Mouse (Mus musculus): ENCODE data around the gene Lrrc46.

Lrrc46 gene

DNA sequence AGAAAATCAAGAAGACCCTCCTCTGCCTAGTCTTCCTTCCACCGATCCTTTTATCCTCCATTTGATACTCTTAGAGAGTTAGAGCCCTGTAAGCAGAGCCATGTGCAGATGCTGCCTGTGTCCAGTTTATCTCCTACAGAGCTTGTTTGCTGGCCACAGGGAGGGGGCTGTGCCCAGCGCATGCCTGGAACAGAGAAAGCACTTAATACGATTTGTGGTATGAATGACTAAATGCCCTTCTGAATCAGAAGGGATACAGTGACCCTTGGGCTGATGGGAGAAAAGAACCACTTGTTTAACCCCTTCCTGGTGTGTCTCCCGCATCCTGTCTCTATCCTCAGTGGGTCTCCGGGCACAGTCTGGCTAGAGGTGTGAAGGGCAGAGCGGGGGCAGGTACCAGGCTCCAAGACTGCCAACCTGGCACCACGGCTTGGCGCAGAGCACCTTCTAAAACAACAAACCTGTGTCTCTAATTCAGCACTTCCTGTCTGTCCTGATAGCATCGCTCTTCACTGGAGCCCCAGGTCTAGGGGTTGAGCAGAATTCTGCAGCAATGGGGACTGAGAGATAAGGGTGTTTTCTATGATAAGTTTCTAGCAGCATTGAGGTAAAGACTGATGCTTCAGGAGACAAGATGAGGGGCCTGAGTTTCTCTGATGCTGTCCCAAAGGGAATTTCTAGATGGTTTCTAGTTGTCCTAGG, 34.0 kb downstream of the Lrrc46 start:
- ChIA-PET POLR2A (interaction anchor here in 2 of 4 experiments (1.7 to 4.0 kb wide), 3 partner anchors 10 to 15 kb away, joined by 11 to 15 read pairs (median 13); no protein-coding TSS in a partner anchor), CTCF (interaction anchor here in 3 of 4 experiments (0.6 to 2.9 kb wide), 5 partner anchors 14 to 27 kb away, joined by 3 to 15 read pairs (median 4); partner anchors contain the start of gene Scrn2 (in 1 of the 3))

DNA sequence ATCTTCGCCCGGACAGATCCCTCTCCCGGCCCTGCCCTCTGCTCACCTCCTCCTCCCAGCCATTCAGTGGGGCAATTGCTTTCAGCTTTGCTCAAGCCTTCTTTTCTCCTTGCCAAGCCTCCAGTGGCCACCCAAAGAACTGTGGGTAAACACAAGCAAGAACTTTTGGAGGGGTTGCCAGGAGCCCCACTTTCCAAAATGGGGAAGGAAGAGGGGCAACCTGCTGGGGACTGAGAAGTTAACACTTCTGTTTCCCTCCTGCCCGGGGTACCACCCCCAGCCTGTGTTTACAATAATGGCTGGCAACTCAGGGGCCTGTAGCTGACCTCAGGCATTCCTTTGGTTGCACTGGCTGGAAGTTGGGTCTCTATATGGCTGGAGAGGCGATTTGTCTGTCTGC, 38.0 kb downstream of the Lrrc46 start:
- POLR2A ChIA-PET: interaction anchor here in 2 of 4 experiments (0.6 to 2.7 kb wide), 7 partner anchors 9 to 25 kb away, joined by 3 to 8 read pairs (median 4); no protein-coding TSS in a partner anchor
- CTCF ChIA-PET: interaction anchor here in 3 of 4 experiments (0.5 to 2.1 kb wide), 4 partner anchors 9 to 43 kb away, joined by 3 to 5 read pairs (median 4); no protein-coding TSS in a partner anchor

DNA sequence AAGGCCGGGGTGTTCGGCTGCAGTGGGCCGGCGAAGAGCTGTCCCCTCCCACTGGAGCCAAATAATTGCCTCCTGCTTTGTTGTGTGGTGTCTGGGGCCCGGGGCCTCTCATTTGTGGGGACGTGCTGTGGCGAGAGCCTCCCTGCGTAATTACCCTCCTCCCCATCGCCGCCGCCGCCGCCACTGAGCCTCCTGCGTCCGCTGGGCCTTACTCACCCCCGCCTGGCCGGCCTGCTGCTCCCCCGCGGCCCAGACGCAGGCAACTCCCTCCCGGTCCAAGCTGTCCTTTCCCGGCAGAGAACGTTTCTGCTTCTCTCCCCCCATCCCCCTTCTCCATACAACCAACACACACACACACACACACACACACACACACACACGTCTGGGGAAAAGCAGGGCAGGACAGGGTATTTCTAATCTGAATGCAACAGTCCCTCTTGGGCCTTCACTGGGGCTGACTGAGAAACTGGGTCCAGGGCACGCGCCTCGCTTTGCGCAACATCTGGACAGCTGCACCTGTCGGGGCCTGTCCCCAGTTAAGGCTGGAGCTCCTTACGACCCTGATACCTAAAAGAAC, 43.7 kb downstream of the Lrrc46 start:
- POLR2A ChIA-PET: interaction anchor here in 3 of 4 experiments (0.5 to 2.9 kb wide), 48 partner anchors 9 to 840 kb away, joined by 3 to 28 read pairs (median 4); partner anchors contain the start of genes Cdk5rap3 (in 2 of the 3), Scrn2 (in 2 of the 3), Lrrc46 (in 1 of the 3) and Mrpl10 (in 1 of the 3)
- CTCF ChIA-PET: interaction anchor here in 3 of 4 experiments (0.6 to 1.7 kb wide), 16 partner anchors 10 to 1513 kb away, joined by 3 to 20 read pairs (median 4); partner anchors contain the start of gene Cdk5rap3 (in 1 of the 3)

DNA sequence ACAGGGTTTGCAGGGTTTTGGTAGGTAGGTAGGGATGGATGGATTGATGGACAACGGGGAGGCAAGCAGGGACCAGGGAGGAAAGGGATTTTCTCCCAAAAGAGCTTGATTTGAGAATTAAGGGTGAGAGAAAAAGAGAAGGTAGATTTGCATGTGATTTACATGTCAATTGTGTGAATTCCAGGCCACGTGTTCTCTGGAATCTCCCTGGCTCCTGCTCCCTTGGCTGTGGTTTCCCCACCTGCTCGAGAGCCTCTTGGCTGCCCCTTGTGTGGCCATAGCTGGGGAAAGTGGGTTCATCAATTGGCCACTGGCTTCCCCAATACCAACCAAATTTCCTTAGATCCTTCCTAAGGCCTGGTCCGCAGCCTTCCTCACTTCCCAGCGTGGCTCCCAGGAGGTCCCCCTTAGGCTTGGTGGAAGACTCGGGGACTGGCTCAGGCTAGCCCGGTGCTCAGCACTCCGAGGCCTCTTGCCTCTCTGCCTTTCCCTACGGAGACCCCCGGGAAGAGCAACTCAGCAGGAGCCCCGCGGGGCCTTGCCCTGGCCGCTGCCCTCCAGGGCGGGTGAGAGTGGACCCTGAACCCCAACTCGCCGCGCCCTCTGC, 44.3 kb downstream of the Lrrc46 start:
- CTCF ChIA-PET: interaction anchor here in 3 of 4 experiments (0.6 to 1.7 kb wide), 15 partner anchors 9 to 1220 kb away, joined by 3 to 20 read pairs (median 4); partner anchors contain the start of gene Cdk5rap3 (in 2 of the 3)

DNA sequence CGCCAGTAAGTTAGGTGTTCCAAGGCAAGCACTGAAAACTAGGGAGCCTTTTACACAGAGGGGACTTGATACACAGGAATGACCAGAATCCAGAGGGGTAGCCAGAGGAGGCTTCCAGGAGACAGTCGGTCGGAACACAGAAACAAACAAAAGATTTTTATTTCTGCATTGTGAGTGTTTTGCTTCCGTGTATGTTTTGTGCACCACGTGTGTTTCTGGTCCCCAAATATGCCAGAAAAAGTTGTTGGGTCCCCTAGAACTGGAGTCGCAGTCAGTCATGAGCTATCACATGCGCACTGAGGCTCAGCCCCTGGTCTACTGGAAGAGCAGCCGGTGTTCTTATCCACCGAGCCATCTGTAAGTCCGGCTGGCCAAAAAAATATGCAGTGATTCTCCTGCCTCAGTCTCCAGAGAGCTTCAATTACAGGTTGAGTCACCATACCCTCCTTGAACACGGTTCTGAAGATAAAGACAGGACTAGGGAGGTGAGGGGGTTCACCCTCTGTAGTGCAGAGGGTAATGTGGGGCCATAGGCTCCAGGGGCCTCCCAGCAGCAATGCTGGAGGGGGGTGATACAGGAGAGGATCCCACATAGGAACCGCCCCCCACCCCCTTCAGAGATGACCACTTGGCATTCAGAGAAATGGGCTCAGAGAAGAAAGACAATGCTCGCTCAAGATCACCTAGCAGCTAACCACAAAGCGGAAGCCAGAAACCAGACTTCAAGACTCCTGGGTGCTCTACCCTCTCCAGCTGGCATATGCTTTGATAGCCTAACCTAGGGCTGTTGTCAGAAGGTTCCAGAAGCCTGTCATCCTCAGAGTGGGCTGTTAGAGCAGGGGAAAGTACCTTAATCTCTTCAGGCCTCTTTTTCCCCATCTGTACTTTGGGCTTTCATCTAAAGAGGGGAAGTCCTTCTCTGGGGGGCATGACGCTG, 45.1 kb downstream of the Lrrc46 start:
- CTCF ChIA-PET: interaction anchor here in 3 of 4 experiments (0.5 to 1.7 kb wide), 8 partner anchors 8 to 80 kb away, joined by 3 to 20 read pairs (median 4); partner anchors contain the start of genes Cdk5rap3 (in 1 of the 3), Lrrc46 (in 1 of the 3) and Mrpl10 (in 1 of the 3)
- POLR2A ChIA-PET: interaction anchor here in 3 of 4 experiments (0.5 to 2.9 kb wide), 39 partner anchors 8 to 465 kb away, joined by 3 to 28 read pairs (median 4); partner anchors contain the start of genes Cdk5rap3 (in 1 of the 3), Lrrc46 (in 1 of the 3), Mrpl10 (in 1 of the 3) and Pnpo (in 1 of the 3)

More for the DNA sequence above, 44.3 kb downstream of the Lrrc46 start:
- POLR2A ChIA-PET: interaction anchor here in 3 of 4 experiments (0.6 to 2.9 kb wide), 49 partner anchors 9 to 466 kb away, joined by 3 to 28 read pairs (median 4); partner anchors contain the start of genes Cdk5rap3 (in 2 of the 3), Scrn2 (in 2 of the 3), Lrrc46 (in 1 of the 3) and Mrpl10 (in 1 of the 3)

DNA sequence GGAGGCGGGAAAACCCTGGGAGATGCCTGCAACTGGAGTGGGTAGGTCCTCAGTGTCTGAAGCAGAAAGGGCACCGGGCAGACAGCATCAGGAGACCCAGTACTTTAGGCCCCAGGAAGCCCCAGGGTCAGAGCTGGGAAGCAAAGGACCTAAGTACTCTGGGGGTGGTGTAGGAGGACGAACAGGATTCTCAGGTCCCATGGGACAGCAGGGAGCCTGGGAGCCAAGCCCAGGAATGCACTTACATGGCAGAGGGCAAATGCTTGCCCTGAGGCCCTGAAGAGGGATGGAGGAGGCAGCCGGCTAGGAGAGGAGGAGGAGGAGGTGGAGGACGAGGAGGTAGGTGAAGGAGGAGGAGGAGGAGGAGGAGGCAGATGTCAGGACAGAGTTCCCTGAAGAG, 46.2 kb downstream of the Lrrc46 start:
- POLR2A ChIA-PET: interaction anchor here in 3 of 4 experiments (0.7 to 2.1 kb wide), 6 partner anchors 8 to 26 kb away, joined by 3 to 8 read pairs (median 3); no protein-coding TSS in a partner anchor
- CTCF ChIA-PET: interaction anchor here (0.6 to 1.3 kb wide), 4 partner anchors 27 to 32 kb away, joined by 3 read pairs; no protein-coding TSS in a partner anchor

DNA sequence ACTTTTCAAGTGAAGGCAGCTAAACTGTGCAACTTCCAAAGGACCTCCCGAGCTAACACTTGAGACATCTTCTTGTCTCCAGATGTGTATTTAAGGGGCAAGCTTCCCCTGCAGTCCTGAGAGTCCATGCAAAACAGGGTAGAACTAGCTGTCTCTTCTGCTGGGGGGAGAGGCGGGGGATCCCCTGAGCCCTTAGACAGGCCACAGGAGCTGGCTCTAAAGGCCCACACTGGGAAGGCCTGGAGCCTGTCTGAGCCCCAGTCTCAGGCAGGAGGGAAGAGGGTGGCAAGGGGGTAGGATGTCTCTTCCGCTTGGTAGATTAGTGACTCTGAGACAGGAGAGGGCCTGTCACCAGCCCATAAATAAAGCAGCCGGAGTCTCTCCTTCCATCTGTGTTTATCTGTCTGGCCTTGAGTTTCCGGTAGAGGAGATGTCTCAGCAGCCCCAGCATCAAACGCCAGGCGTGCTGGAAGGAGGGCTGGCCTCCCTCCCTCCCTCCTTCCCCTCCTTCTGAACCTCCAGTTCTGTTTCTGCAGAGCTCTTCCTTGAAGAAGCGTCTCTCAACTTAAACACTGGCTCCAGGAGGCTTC, 48.4 kb downstream of the Lrrc46 start:
- POLR2A ChIA-PET: interaction anchor here in 3 of 4 experiments (0.5 to 2.0 kb wide), 8 partner anchors 8 to 1238 kb away, joined by 3 to 4 read pairs (median 4); no protein-coding TSS in a partner anchor

DNA sequence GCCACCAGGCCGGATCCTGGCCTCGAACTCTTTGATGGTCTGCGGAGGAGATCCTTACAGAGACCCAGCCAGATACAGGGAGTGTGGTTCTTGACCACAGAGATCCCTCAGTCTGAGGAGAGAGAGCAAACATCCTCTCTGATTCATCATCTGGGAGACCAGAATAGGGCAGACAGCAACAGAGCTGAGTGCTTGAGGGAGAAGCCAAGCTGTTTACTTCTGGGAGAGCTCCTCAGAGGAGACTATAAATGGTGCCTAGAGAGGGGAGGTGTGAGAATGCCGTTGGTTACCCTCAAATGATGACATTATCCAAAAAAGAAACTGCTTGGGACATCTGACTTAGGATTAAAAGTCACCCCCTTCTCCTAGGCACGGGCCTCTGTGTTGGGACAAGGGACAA, 49.7 kb downstream of the Lrrc46 start:
- ChIA-PET CTCF (interaction anchor here in 1 of 4 experiments (1.7 kb wide), 1 partner anchor 30 kb away, joined by 5 read pairs; no protein-coding TSS in a partner anchor), POLR2A (interaction anchor here in 2 of 4 experiments (0.6 to 2.0 kb wide), 10 partner anchors 9 to 196 kb away, joined by 3 to 5 read pairs (median 4); partner anchors contain the start of genes Kpnb1 (in 1 of the 2) and Scrn2 (in 1 of the 2))

More for the DNA sequence above, 48.4 kb downstream of the Lrrc46 start:
- CTCF ChIA-PET: interaction anchor here in 3 of 4 experiments (0.5 to 1.7 kb wide), 8 partner anchors 11 to 330 kb away, joined by 3 to 7 read pairs (median 4); partner anchors contain the start of genes Lrrc46 (in 1 of the 3), Mrpl10 (in 1 of the 3) and Scrn2 (in 1 of the 3)

DNA sequence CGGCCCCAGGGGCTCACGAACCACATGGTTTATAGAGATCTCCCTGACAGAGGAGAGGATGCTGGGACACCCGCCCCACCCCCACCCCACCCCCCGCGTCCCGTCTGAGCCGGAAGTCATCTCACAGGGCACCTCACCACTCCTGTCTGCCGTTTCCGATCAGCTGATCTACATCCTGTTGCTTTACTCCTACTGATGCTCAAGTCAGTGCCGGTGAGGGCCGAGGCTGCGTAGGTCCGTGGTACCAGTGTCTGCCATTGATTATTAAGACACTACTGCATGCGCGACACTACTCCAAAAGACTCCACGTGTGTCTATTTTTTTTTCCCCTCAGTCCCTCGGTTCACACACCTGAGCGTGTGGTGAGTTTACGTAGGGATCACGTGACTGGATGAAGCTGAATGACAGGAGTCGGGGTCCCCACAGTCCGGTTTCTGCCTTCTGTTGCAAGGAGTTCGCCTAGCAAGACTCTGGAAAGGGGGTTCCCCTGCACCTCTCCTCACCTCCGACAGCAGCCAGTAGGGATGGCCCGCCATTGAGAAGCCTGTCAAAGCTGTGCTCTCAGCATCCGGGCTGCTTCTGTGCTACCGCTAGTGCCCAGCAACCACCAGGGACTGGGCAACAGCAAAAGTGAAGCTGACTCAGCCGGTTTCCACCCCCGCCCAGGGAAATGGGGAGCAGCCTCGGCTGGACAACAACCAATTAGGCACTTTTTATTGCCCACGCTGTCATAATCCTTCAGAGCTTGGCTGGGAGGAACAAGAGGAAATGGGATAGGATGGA, 53.1 kb downstream of the Lrrc46 start:
- ChIA-PET POLR2A (interaction anchor here in 3 of 4 experiments (0.6 to 2.3 kb wide), 17 partner anchors 8 to 201 kb away, joined by 3 to 19 read pairs (median 5); partner anchors contain the start of genes Lrrc46 (in 1 of the 3) and Mrpl10 (in 1 of the 3)), CTCF (interaction anchor here in 3 of 4 experiments (0.6 to 2.9 kb wide), 13 partner anchors 9 to 173 kb away, joined by 3 to 12 read pairs (median 5); partner anchors contain the start of genes Cdk5rap3 (in 1 of the 3), Osbpl7 (in 1 of the 3) and Scrn2 (in 1 of the 3))

DNA sequence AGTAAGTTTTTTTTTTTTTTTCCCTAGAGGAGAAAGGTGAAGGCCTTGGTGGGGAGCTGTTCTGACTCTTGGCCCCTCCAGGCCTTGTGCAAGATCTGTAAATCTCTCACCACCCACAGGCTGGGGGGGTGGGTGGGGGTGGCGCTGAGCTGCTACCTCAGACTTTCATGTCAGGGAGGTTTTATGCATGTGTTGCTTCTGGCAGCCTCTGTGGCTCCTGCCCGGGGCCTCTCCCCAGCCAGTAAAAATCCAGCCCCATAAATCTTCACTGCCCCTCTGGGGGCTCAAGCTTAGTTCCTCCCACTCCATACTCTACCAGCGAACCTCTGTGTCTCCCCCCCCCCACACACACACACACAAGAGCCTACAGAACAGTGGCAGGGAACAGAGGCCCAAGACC, 54.7 kb downstream of the Lrrc46 start:
- CTCF ChIA-PET: interaction anchor here in 3 of 4 experiments (0.6 to 3.1 kb wide), 12 partner anchors 9 to 316 kb away, joined by 3 to 12 read pairs (median 4); no protein-coding TSS in a partner anchor
- POLR2A ChIA-PET: interaction anchor here in 3 of 4 experiments (0.6 to 1.7 kb wide), 19 partner anchors 8 to 293 kb away, joined by 3 to 7 read pairs (median 3); partner anchors contain the start of genes Lrrc46 (in 1 of the 3), Mrpl10 (in 1 of the 3) and Scrn2 (in 1 of the 3)

DNA sequence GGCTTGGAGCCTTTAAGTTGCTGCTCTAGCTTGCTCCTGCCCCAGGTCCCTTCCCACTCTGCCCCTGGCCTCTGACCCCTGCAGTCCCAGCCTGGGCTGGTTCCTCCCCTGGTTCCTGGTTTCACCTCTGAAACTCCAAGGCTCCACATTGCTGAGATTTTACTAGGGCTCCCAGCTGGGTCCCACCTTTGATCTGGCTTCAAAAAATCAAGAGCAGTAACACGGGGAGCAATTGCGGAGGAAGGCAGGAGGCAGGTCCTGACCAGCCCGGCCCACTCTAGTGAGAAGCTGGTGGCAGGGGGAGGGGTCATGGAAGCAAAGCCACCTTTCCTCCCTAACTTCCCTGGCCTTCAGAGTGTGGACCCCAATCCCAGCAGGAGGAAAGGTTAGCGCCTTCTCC, 56.3 kb downstream of the Lrrc46 start:
- ChIA-PET CTCF (interaction anchor here in 3 of 4 experiments (0.6 to 3.1 kb wide), 7 partner anchors 12 to 419 kb away, joined by 3 to 12 read pairs (median 8); no protein-coding TSS in a partner anchor), POLR2A (interaction anchor here in 3 of 4 experiments (0.6 to 7.4 kb wide), 9 partner anchors 11 to 217 kb away, joined by 3 to 56 read pairs (median 3); no protein-coding TSS in a partner anchor)

All from embryonic stem cell, embryonic (primary cell).